Mouse (Mus musculus) lung, adult 2 months (tissue): ENCODE measurements around the gene Tmem132b. TPM values are rescaled to one million over a fixed set of nuclear protein-coding genes. Genes with fewer than 3 reads are reported as not detected.

Experiments used
- DNase-seq: peaks from one replicate; pipeline ENCODE4 v3.0.0; 2022
- H3K4me1 ChIP-seq: fragments of 200-500 bp; 2 replicates; pipeline ENCODE4 v1.6.1; 2011; ENCODE audit warnings: low read length; ENCODE audit not compliant: control insufficient read depth, insufficient read depth
- H3K4me3 ChIP-seq: fragments of 200-500 bp; replicated peaks from 2 replicates; pipeline ENCODE3; 2011; ENCODE audit warnings: low read depth, mild to moderate bottlenecking, control low read depth, low read length; ENCODE audit errors: extremely low read depth
- CTCF ChIP-seq: fragments of 200-500 bp; IDR thresholded peaks from 2 replicates; pipeline ENCODE4 v1.5.1; 2011; ENCODE audit warnings: mild to moderate bottlenecking, low read length, control low read depth; ENCODE audit not compliant: insufficient read depth
- POLR2A ChIP-seq: fragments of 200-500 bp; IDR thresholded peaks from 2 replicates; pipeline ENCODE4 v1.6.1; 2011; ENCODE audit warnings: low read depth, mild to moderate bottlenecking, control low read depth, low read length, borderline replicate concordance; ENCODE audit errors: extremely low read depth
- WGBS: fragments of 180-500 bp; shearing (Covaris S2); methylation state at CpG from one replicate; pipeline ENCODE4 v1.1.7; 2018; 5-methylcytosine and 5-hydroxymethylcytosine counted together
- polyA plus RNA-seq: library from polyadenylated mRNA; depleted of rRNA; stranded (reverse); fragments of >200 nt; gene quantifications from 2 replicates; pipeline ENCODE4 v1.2.3, GENCODE M21; 2012

Tmem132b gene
- polyA plus RNA-seq, 1 experiment, result 0.18 TPM

- DNase-seq, result no peak
- H3K4me3 ChIP-seq, result no peak overlapping the region
- TF ChIP-seq POLR2A (no peak), CTCF (no peak)
- no peaks in the 10 kb centered on the region for H3K4me1 ChIP-seq
- 96% methylated on average over 10 of the region's 10 CpGs for WGBS
Observed at GRCm38 (mm10) chr5:125508006-125508405, 23.6 kb upstream of the Tmem132b start.

GRCm38 (mm10) chr5:125509541-125509940, 22.0 kb upstream of the Tmem132b start:
- TF ChIP-seq CTCF (peak; percentile 89), POLR2A (no peak)
- WGBS, result 56% methylated on average over 5 of the region's 5 CpGs
- DNase-seq, result peak; percentile 39
- Histone ChIP-seq H3K4me1 (no peaks in the 10 kb centered on the region), H3K4me3 (no peak overlapping the region)

- TF ChIP-seq CTCF, result no peak
- no peak for TF ChIP-seq POLR2A
- DNase-seq, result no peak
- no peak overlapping the region for H3K4me3 ChIP-seq
- no peaks in the 10 kb centered on the region for H3K4me1 ChIP-seq
- 87% methylated on average over 12 of the region's 12 CpGs for WGBS
Observed at GRCm38 (mm10) chr5:125515006-125515405, 16.6 kb upstream of the Tmem132b start.

GRCm38 (mm10) chr5:125518640-125519039, 12.9 kb upstream of the Tmem132b start:
- WGBS, result 76% methylated on average over 5 of the region's 5 CpGs
- no peak for DNase-seq
- Histone ChIP-seq H3K4me3 (no peak overlapping the region), H3K4me1 (no peaks in the 10 kb centered on the region)
- TF ChIP-seq POLR2A (no peak), CTCF (peak; percentile 60)

GRCm38 (mm10) chr5:125520930-125521590, 10.5 kb upstream of the Tmem132b start:
- TF ChIP-seq CTCF (no peak), POLR2A (no peak)
- Histone ChIP-seq H3K4me1 (no peaks in the 10 kb centered on the region), H3K4me3 (peak overlapping the region; percentile 47)
- DNase-seq, result peak; percentile 12
- WGBS, result 20% methylated on average over 15 of the region's 15 CpGs

- no peak for DNase-seq
- WGBS, result 74% methylated on average over 2 of the region's 2 CpGs
- Histone ChIP-seq H3K4me3 (no peak overlapping the region), H3K4me1 (no peaks in the 10 kb centered on the region)
- TF ChIP-seq CTCF, result no peak
- no peak for TF ChIP-seq POLR2A
Observed at GRCm38 (mm10) chr5:125523361-125523760, 8.2 kb upstream of the Tmem132b start.

- DNase-seq, result no peak
- no peak for TF ChIP-seq POLR2A
- TF ChIP-seq CTCF, result 0 out of 2 replicates have a peak, but pooled peaks have one; percentile 15
- Histone ChIP-seq H3K4me3 (no peak overlapping the region), H3K4me1 (no peaks in the 10 kb centered on the region)
- WGBS, result 45% methylated on average over 5 of the region's 5 CpGs
Observed at GRCm38 (mm10) chr5:125525516-125525915, 6.1 kb upstream of the Tmem132b start.

- TF ChIP-seq CTCF, result peak; percentile 34; the same call in 1 of the 2 replicates
- no peak for TF ChIP-seq POLR2A
- Histone ChIP-seq H3K4me3 (no peak overlapping the region), H3K4me1 (no peaks in the 10 kb centered on the region)
- 77% methylated on average over 4 of the region's 4 CpGs for WGBS
- DNase-seq, result no peak
Observed at GRCm38 (mm10) chr5:125526464-125526863, 5.1 kb upstream of the Tmem132b start.

- H3K4me1 ChIP-seq, result no peaks in the 10 kb centered on the region; the same call in 1 of the 2 replicates
- no peak for TF ChIP-seq POLR2A
- peak; percentile 84 for TF ChIP-seq CTCF
- peak; percentile 69 for DNase-seq
- WGBS, result 4% methylated on average over 5 of the region's 5 CpGs
- H3K4me3 ChIP-seq, result no peak overlapping the region
Observed at GRCm38 (mm10) chr5:125529109-125529508, 2.5 kb upstream of the Tmem132b start.

GRCm38 (mm10) chr5:125532191-125532544, 594 bp downstream of the Tmem132b start:
- no peak for DNase-seq
- no peak for TF ChIP-seq CTCF
- TF ChIP-seq POLR2A, result no peak
- WGBS, result 1% methylated on average over 22 of the region's 30 CpGs
- H3K4me3 ChIP-seq, result no peak overlapping the region
- no peaks in the 10 kb centered on the region; the same call in 1 of the 2 replicates for H3K4me1 ChIP-seq
